Mouse (Mus musculus) liver (tissue): ENCODE measurements at regions not wholly inside any gene's neighbourhood (a gene's known extent, or its start where the extent isn't known, plus 50 kb on each side); places are given as distances from the start of the nearest gene placed in this dataset.
"Not testable (repeated sequence)": the region's sequence is repeated elsewhere in the genome, so short reads cannot be mapped to it uniquely, and the experiment has no call there.

Source experiments
- DNase-seq: peaks from one replicate; pipeline ENCODE4 v3.0.0-alpha.2; 2020; ENCODE audit warnings: mixed read lengths

DNA sequence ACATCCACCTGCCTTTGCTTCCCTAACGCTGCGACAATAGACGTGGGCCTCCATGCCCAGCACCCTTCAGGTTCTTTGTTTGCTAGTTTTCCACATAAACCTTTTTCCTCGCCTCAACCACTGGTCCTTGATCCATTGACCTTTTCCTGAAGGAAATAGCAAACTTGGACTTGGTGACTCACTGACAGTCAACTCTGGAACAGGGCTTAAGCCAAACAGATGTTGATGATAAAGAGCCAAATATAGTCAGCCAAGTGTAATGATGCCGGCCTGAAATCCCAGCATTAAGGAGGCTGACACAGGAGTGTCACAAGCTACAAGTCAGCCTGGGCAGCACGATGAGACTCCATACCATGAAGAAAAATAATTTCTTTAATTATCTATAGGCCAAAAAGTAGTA, 62.9 kb upstream of the Thoc2 start:
- DNase-seq = no peak

DNA sequence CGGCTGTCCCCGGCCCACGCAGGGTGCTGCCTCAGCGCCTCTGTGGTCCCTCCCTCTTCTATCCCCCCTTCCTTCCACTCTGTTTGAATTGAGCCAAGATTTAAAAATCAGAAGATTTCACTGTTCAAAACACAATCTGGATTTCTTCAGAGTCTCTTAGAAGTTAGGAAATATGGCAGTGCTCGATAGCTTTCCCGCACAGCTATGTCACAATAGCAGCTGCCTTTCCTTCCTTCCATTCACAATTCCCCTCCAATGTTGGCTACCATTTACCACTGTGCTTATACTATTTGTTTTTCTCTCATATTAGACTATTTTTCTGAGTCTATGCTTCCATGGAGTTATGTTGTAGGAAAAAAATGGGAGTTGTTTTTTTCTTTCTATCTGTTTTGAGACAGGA, 63.7 kb upstream of the Xiap start:
- no peak for DNase-seq

DNA sequence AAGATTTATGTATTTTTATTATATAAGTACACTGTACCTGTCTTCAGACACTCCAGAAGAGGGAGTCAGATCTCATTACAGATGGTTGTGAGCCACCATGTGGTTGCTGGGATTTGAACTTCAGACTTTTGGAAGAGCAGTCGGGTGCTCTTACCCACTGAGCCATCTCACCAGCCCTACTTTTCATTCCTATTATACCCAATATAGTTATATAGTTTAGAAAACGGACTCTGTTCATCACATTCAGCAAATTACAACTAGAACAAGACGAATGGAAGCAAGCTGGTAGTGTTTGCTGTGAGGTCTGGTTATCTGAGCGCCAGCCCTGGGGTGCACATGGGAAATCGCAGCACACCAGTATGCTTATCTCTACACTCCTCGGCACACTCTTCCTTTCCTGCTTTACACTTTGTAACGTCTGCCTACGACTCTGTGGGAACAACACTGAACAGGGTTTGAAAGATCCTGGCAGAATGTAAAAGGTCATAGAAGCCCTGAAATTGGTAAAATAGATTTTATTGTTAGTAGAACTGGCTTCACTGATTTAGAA, 58.8 kb upstream of the Xiap start:
- DNase-seq = peak; percentile 48

DNA sequence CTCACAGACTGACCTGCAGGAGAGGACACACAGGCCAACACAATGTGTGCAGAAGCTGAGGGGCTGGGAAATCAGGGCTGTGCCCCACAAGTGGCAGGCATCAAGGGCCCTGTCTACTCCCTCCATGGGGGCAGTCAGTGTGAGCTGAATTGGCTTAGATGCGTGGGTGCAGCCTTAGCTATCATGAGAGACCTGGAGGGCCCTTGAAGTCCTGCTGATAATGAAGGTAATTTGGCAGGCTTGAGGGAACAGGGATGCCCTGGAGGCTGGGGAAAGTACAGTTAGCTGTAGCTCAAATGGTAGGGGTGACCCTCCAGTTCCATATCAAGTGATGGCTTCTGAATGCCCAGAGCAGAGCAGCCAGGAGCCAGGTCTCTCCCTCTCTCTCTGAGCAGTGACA, 53.9 kb upstream of the Xiap start:
- DNase-seq = not testable (repeated sequence)

DNA sequence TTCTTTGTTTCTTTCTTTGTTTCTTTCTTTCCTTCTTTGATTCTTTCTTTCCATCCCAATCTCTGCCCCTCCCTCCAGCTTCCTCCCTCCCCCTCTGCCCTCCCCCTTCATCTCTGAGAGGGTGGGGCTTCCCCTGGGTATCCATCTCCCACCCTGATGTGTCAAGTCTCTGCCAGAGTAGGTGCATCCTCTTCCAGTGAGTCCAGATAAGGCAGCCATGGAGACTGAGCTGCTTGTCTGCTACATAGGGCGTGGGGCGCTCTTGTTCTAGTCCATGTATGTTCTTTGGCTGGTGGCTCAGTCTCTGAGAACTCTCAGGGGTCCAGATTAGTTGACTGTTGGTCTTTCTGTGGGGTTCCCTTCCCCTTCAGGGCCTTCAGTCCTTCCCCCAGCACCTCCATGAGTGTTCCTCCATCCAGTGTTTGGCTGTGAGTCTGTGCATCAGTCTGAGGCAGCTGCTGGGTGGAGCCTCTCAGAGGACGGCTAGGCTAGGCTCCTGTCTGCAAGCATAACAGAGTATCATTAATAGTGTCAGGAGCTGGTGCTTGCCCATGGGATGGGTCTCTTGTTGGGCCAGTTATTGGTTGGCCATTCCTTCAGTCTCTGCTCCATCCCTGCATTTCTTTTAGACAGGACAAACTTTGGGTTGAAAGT, 52.8 kb upstream of the Xiap start:
- DNase-seq = not testable (repeated sequence)
